Mouse (Mus musculus) brain, embryonic 18.5 days (tissue): ENCODE data around the gene Dcdc2a.

Source experiments
- DNase-seq: peaks from one replicate; pipeline ENCODE4 v3.0.0-alpha.2; 2012; ENCODE audit warnings: low read depth, low spot score

Gene Dcdc2a

DNA sequence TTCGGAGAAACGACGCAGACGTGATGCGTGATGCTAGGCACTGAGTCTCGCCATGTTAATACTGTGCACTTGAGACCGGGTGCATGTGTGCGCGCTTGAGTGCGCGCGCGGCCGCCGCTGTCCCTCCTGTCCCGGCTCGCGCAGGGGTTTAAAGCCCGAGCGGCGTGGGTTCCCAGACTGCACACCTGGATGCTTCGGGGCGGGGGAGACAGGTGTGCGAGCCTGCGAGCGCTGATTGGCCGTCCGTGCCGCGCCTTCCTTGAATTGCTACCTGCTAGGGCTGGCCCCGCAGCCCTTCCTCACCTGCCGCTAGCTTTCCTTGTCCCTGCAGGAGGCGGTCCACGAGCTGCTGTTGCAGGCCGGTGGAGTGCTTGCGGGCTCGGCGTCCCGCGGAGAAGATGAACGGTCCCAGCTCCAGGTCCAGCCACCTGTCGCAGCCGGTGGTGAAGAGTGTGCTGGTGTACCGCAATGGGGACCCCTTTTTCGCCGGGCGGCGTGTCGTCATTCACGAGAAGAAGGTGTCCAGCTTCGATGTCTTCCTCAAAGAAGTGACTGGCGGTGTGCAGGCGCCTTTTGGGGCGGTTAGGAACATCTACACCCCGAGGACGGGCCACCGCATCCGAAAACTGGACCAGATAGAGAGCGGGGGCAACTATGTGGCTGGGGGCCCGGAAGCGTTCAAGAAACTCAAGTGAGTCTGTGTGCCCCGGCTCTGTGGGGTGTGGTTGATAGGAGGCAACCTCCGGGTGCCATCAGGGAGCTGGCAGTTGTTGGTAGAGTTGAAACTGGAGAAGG is at the start of gene Dcdc2a:
Gene Dcdc2a, plus strand, starts transcription at position 132 of the 795 bp plus-strand sequence.
- DNase-seq, result no peak

DNA sequence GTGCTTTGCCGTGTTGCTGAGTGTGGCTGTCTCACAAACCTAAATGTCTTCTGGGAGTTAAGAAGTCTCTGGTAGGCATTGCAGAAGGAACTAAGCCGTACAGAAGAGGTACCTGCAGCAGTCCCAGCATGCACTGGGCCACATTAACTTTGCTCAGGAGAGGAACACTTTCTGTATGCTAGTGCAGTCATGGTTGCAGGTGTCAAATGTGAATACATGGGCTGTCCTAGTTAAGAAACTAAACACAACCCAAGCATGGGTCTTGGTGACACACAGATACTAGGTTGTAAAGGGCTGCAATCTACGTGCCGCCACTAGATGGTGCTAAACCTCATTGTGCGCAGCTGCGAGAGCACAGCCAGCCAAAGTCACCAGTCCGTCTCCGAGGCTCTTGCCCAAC is 48.7 kb upstream of the Dcdc2a start:
- DNase-seq, result no peak

DNA sequence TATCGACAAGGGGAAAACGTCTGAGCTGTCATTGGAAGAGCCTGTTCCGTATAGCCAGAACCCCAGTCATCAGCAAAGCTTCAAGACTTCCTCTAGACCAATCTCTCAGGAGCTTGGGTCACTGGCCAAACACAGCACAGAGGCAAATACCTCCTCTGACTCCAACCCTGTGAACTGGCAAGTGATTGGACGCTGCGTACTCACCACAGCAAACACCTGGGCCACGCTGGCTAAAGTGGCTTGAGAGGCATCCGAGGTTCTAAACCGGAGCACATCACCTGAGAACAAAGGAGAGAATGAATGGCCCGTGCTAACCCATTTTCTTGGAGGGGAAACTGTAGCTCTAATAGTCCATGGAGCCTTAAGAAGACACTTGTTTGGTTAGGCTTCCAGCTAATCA is 37.5 kb upstream of the Dcdc2a start:
- DNase-seq, result no peak

DNA sequence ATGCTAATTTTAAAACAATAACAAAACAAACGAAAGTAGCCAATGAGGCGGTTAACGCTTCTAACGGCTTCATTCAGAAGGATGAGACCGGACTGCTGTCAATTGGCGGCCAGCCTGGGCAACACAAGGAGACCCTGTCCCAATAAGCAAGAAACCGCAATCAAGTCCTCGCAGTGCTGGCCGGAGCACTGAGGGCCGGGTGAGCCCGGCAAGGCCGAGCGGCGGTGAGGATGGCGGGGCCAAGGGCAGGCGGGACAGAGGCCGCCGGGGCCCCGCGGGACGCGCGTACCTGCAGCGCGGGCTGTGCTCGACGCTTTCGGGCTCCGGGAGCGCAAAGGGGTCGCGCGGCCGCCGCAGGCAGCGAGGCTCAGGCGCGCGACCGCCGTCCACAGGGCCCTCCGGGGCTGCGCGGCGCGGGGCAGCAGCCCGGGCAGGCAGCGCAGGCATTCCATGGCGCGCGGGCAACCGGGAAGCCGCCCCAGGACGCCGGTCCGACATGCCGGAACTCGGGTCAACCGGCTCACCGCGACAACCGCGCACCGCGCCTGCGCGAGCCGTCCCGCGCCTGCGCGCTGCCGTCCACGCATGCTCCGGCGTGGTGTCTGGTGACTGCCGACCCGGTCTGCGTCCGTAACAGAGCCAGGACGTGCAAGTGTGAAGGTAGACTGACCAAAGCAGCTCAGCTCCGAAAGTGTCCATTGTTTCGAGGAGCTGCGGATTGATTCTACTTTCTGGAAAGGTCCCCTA is 35.8 kb upstream of the Dcdc2a start, which contains the start of gene Mrs2:
Gene Mrs2, minus strand, starts transcription at position 587 of the 747 bp plus-strand sequence.
- peak; percentile 60 for DNase-seq

DNA sequence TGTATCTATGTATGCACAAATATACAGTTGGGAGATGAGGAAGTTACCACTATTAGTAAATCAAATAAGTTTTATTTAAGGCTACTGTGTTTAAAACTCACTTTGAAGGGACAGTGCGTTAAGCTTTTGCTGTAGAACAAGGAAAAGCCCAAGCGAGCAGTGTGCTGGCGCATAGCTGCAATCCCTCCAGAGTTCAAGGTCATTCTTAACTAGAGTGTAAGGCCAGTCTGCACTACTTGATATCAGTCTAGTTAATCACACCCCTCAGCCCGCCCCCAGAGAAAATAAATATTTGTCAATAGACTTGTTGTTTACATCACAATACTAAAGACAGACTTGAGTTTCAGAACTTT is 35.3 kb upstream of the Dcdc2a start:
- no peak for DNase-seq

DNA sequence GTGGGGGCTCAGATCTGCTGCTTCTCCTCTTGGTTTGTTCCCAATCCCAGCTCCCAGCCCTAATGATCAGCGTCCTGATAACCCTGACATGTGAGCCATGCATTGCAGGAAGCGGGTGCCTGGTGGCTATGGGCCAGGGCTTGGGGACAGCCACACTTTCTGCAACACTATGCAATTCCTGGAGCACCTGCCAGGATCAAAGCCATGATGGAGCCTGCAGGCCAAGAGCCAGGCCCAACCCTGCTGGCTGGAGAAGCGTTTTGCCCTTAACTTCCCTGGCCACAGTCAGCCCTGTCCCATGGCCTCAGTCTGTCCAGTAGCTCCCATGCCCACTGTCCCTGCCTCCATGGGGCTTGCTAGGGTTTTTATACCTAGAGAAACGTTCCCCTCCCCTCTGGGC is 33.4 kb upstream of the Dcdc2a start:
- no peak for DNase-seq

DNA sequence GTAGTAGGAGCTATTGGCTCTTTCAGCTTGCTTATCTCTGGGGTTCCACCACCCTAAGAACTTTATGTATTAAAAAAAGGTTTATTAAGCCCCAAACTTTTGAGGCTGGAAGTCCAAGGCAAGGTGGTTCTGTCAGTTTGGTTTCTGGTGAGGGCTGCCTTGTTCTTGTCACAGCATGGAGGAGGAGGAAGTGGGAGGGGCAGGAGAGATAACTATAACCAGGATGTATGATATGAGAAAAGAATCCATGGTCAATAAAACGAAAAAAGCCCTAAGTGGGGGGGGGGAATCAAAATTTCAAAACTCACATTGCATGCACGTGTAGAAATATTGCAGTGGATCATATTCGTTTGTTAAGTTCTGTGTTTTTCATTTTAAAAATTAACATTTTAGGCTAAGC is 32.7 kb upstream of the Dcdc2a start:
- DNase-seq, result no peak

DNA sequence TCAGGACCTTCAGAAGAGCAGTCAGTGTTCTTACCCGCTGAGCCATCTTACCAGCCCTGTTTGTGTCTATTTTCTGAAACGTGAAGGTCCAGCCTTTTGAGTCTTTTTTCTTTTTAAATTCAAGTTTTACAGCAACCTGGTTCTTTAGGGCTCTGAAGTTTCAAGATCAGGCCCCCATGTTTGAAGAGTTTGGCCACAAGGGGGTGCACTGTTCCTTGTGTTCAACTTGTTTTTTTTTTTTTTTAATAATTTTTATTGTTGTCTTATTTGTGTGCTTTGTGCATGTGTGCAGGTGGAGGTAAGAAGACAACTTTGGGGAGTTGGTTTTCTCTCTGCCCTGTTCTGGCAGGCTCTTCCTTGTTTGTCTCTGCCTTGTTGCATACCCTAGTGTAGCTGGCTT is 31.1 kb upstream of the Dcdc2a start:
- DNase-seq, result no peak

DNA sequence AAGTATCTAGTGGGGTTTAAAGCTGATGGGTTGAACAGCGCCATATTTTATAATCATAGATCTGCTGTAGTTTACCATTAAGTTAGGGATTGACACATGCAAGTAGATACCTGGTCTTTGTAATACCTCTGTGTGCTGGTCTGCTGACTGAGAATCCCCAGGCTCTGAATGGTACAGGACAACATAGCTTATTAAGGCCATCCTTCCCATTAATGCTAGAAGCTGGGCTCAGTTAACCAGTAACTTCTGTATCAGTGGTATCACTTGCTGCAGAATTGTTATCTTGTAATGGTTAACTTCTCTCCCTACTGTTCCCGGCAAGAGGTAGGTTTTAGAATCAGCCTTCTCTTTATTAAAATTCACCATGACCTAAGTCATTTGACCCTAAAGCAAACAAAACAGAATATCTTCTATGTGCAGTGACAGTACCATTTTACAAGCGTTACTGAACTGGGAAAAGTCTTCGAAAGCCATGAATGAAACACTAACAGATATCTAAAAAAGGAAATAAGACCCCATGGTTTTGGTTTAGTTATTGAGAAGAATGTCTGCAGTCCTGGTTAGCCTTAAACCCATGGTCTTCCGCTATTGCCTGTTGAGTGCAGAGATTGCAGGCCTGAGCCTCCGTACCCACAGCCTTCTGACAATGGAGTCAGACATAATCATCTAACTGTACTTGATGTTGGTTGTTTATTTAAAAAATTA is 29.2 kb upstream of the Dcdc2a start:
- no peak for DNase-seq

DNA sequence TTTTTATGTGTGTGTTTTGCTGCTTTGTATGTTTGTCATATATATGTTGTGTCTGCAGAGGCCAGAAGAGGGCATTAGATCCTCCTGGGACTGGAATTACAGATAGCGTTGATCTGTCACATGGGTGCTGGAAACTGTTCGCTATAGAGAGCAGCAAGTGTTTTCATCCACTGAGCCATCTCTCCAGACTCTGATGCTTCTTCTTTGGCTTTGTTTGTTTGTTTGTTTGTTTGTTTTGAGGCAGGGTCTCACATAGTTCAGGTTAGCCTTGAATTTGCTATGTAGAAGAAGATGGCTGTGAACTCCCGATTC is 28.7 kb upstream of the Dcdc2a start:
- no peak for DNase-seq

DNA sequence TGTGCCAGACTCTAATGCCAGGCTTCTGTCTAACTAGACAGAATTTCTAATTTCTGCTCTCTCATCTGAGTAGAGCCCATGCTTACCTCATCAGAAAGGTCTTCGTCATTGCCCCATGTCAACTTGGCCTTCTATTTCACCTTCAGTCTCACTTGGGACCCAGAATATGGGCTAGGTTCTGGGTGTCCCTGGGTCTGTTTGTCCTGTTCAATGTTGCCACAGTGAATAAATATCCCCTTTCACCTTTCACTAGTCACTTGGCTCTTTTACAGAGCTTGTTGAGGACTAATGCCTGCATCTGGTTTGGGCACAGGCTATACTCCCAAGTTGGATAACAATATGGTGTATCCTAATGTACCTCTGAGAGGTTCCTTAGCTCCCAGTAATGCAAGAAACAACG is 16.3 kb upstream of the Dcdc2a start:
- no peak for DNase-seq

DNA sequence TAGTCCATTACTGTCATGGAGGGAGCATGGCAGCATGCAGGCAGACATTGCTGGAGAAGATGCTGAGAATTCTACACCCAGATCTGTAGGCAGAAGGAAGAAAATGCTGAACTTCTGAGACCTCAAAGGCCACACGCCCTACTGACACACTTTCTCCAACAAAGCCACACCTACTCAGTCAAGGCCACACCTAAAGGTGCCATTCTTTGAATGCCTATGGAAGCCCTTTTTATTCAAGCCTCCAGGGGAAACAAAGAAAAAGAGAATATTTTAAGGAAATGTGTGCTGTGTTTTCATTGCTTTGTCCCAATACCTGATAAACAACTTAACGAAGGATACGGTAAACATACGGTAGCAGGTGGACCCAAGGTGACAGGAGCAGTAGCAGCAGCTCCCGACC is 3.1 kb upstream of the Dcdc2a start:
- no peak for DNase-seq

DNA sequence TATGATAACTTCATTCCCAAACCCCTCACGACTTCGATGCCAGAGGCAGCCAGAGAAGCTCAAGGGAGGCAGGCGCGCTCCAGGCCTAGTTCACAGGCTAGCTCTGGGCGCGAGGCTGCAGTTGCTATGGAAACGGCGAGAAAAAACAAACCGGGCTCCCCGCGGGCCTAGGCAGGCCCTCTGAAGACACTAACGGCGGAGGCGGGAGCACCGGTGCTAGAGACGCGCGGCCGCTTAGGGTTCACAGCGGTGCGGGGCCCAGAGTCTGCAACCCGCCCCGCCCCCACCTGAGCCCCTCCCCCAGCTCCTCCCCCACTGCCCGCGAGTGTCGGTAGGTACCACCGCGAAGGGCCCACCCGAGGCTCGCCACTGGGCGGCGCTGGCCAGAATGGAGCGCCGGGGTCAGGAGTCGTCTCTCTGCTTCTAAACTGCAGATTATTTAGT is 671 bp upstream of the Dcdc2a start:
- DNase-seq, result peak; percentile 42

DNA sequence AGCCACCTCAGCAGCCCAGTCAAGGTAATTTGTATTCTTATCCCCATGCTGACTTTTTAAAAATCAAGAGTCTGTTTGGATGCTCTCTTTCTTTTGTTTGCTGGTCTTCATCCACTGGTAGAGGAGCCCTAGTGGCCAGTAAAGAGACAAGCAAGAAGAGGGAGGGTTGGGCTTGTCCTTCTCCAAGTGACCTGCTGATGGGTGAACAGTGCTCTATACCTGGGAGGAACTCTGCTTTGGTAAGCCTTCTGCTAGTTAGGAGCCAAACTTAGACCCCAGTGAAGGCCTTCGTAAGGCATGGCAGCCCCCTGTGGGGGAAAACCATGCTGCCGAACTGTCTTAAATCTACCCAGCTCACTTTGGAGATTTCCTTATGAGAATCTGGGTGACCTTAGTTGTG is 10.9 kb downstream of the Dcdc2a start:
- DNase-seq, result no peak

DNA sequence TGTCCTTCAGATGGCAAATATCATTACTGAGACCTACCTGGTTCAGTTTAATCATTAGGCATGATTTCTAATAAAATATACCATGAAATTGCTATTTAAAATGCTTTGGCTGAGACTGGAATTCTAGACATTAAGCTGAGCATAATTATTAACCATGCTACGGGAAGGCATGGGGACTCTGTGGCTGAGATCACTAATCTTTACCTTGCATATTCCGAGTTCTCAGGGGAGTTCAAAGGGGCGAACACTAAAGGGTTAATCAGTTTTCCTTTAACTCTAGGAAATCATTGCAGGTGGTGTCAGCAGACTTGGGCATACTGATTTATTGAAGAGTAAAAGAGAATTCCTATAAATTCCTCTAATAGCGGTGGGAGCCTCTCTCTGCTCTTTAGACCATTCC is 11.4 kb downstream of the Dcdc2a start:
- DNase-seq, result no peak

DNA sequence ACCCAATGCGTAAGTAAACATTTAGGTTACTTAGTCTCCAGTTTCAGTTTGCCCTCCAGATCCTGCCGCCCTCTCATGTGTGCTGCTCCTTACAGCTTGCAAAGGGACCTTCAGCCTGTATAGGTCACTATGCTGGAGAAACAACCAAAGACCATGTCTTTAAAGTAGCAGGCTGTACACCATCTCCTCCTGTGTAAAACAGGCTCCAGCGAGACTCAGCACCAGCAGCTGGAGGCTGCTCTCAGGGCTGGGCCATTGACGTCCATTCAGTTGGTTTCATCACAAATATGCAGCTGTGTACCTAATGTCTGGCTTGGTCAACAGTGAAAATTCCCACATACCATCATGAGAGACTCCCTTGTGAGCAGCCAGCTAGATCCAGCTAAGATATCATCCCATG is 14.0 kb downstream of the Dcdc2a start:
- DNase-seq, result no peak

DNA sequence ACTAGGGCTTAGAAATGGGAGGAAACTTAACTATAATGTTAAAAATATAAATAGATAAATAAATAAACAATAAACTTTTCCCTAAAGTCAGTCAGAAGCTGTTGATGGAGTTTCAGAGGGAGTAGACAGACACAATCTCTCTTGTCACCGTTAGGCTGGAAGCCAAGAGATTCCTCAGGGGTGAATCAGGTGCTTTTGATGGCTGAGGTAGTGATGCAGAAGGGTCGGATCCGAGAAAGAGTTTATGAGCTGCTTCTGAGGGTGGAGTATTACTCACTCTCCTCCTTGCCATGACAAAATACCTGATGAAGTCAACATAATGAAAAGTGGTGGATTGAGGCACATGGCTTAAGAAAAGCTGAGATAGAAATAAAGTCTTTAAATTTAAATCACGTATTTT is 15.0 kb downstream of the Dcdc2a start:
- DNase-seq, result no peak

DNA sequence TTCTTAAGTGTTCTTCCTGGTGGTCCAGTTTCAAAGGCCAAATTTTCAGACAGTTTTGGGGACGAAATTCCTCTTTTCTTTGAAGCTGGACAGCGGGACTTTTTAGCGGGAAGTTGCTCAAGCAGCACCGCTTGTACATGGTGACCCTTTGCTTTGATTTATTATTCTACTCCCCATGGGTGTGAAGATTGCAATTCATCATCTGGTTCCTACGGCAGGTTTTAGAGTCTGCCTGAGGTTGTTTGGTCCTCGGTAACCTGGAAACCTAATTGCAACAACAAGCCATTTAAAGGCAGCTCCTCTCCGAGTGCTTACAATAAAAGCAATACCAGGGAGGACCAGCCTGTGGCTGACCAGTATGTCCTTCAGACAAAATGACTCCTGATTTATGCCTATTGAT is 21.5 kb downstream of the Dcdc2a start:
- no peak for DNase-seq

DNA sequence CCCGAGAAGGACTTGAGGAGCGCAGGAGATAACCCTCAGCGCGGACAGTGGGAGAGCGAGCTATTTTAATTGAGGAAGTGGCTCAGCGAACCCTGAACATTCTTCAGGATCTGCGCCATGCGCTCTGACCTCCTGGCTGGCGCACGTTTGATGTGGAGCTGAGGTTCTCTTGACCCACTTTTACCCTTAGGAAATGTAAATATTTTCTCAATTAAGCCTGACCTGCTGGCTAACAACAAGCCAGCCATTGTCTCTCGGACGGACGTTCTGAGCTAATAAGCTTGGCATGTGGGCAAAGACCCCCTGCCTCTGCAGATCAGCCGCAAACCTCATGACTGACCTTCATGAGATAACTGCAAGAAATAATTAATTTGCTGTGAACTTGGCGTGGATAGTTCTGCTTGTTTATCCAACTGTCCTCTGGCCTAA is 27.4 kb downstream of the Dcdc2a start:
- no peak for DNase-seq

DNA sequence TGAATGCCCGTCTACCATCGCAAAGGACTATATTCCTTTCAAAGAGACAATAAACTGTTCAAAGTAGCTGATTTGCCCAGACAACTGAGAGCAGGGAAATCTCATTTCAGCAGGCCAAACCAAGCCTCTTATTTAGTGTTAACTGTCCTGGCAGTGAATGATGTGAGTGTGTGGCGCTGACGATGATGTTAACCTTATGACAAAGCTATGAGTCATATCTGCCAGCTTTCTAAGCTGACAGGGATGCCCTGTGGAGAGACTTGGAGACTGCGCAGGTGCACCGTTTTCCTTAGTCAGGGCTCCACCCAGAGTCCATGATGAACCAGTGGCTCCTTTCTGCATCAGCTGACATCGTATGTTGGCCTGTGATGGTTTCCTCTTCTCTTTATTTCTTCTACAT is 29.3 kb downstream of the Dcdc2a start:
- DNase-seq, result no peak

DNA sequence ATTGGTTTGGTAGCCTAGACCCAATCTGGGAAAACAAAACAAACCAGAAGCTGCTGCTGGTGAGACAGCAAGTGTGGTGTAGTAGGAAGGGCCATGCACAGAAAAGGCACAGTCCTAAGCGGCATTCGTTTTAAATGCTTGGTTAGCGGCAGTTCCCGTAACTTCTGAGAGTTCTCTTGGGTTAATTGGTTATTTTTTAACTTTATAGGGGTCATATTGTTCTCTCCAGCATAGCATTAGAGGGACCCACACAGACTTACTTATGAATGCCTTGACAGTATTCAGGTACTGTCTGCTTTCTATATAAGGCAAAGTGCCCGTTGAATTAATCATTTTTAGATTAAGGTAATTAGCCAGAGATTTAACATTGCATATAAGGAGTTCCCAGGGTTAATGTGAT is 35.5 kb downstream of the Dcdc2a start:
- DNase-seq, result no peak

DNA sequence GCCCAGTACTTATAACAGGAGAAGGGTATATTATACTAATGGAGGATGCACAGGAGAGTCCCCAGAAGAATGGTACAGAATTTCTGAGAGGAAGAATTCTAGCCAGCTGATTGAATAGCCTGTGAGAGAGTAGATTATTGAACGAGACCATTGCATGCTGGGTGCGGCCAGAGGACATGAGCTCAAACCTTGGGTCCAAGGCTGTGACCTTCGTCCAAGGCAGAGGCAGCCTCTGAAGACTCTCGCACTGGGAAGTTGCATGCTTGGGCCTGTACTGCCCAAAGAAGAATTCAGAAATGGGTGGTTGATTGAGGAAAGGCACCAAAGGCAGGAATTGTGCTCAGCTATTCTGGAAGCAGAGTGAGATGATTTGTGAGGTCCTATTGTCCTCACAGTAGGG is 38.0 kb downstream of the Dcdc2a start:
- no peak for DNase-seq

DNA sequence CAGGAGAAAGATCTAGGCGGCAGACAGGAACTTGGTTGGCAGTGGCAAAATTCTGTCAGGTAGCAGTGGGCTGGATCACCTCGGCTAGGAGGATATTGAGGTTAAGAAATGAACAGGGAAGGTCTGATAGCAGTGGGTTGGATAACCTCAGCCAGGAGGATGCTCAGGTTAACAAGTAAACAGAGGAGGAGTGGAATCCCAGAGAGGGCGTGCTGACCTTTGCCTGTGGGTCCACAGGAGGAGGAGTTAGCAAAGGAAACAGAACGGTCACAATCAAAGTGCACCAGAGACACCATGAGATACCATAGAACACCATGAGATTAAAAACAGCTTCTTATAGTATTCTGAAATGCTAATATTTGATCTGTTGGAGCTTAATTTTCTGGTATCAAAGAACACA is 38.6 kb downstream of the Dcdc2a start:
- no peak for DNase-seq
